Mouse (Mus musculus) kidney, embryonic 16.5 days (tissue): ENCODE results near the gene Car15. TPM values are rescaled to one million over a fixed set of nuclear protein-coding genes. Genes with fewer than 3 reads are reported as not detected.

Experiments used
- ATAC-seq: fragments of 200-750 bp; cut with Nextera tagmentation; 2 replicates; pipeline ENCODE4 v1.8.0; 2017; ENCODE audit warnings: moderate TSS enrichment; ENCODE audit not compliant: low FRiP score, low TSS enrichment
- H3K27ac ChIP-seq: fragments of 300-500 bp; sonication (generic); 2 replicates; pipeline ENCODE4 v1.5.1; 2014; ENCODE audit warnings: low read length
- H3K27me3 ChIP-seq: fragments of 300-500 bp; sonication (generic); 2 replicates; pipeline ENCODE4 v1.6.1; 2014; ENCODE audit warnings: low read length, control low read depth, mixed read lengths; ENCODE audit not compliant: insufficient read depth
- H3K36me3 ChIP-seq: fragments of 300-500 bp; sonication (generic); 2 replicates; pipeline ENCODE4 v1.6.1; 2014; ENCODE audit warnings: low read length, control low read depth, mixed read lengths; ENCODE audit not compliant: insufficient read depth
- H3K4me1 ChIP-seq: fragments of 300-500 bp; sonication (generic); 2 replicates; pipeline ENCODE4 v1.6.1; 2014; ENCODE audit warnings: low read length, control low read depth, mixed read lengths; ENCODE audit not compliant: insufficient read depth
- H3K4me2 ChIP-seq: fragments of 300-500 bp; sonication (generic); replicated peaks from 2 replicates; pipeline ENCODE4 v1.6.1; 2014; ENCODE audit warnings: low read depth, low read length
- H3K4me3 ChIP-seq: fragments of 300-500 bp; sonication (generic); 2 replicates; pipeline ENCODE4 v1.5.1; 2014; ENCODE audit warnings: mild to moderate bottlenecking, low read length
- H3K9ac ChIP-seq: fragments of 300-500 bp; sonication (generic); replicated peaks from 2 replicates; pipeline ENCODE4 v1.6.1; 2014; ENCODE audit warnings: low read length
- H3K9me3 ChIP-seq: fragments of 300-500 bp; sonication (generic); 2 replicates; pipeline ENCODE4 v1.6.1; 2016; ENCODE audit warnings: low read length, control low read depth
- WGBS: fragments of 180-500 bp; shearing (Covaris S2); extraction: QIAGEN DNeasy Blood & Tissue Kit; methylation state at CpG from one replicate; pipeline ENCODE4 v1.1.7; 2014; 5-methylcytosine and 5-hydroxymethylcytosine counted together
- polyA plus RNA-seq: library from polyadenylated mRNA; unstranded; fragments of >200 nt; fragmentation: Nextera tagmentation; extraction: Ambion mirVana; gene quantifications from 2 replicates; pipeline ENCODE4 v1.2.1, GENCODE M21; 2015

Gene Car15
- polyA plus RNA-seq, 1 experiment from 2014 or later = 48.6 TPM

DNA sequence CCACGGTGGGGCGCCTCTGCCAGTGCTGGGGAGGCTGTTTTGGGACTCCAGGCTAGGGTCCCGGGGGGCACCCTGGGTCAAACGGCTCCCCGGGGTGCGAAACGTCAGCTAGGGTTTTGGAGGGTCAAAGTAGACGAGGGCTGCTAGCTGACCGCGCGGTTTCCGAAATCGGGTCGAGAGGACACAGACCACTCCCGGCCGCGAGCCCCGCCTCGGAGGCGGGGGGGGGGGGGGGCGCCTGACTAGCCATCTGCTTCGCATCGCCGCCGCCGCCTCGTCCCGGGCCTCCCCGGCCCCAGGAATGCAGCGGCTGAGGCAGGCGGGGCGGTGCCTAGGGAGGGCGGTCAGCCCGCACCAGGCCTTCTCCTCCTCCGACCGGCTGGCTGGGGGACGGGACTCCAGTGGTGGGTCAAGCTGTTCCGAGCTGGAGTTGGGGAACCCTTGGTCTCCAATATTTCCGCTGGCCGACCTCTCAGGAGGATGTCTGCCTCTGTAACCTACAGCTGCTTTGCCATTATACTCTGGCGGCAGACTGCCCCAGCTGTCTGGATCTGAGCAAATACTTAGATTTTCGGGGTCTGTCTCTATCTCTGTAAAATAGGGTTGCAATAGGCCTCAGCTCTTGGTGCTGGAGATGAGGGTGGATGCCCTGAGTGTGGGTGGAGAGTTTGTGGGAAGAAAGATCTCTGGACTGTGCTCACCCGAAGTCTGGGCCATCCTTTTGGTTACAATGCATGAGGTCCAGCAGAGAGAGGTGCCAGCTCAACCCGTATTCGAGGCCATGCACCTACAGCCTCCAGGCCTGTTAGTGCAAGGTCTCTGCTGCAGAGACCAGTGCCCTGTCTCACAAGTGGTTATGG is 39.6 kb downstream of the Car15 start:
- peak; percentile 84 for ATAC-seq
- 3% methylated on average over 38 of the region's 45 CpGs for WGBS
- Histone ChIP-seq H3K4me2 (peak overlapping the region; percentile 81), H3K4me3 (peak overlapping the region; percentile 65), H3K27ac (peak overlapping the region; percentile 95), H3K9ac (peak overlapping the region; percentile 89), H3K36me3 (0 out of 2 replicates have a peak, but pooled peaks cover 5% of the 10 kb centered on the region), H3K9me3 (no peaks in the 10 kb centered on the region), H3K27me3 (peaks cover 55% of the 10 kb centered on the region), H3K4me1 (peaks cover 58% of the 10 kb centered on the region)

DNA sequence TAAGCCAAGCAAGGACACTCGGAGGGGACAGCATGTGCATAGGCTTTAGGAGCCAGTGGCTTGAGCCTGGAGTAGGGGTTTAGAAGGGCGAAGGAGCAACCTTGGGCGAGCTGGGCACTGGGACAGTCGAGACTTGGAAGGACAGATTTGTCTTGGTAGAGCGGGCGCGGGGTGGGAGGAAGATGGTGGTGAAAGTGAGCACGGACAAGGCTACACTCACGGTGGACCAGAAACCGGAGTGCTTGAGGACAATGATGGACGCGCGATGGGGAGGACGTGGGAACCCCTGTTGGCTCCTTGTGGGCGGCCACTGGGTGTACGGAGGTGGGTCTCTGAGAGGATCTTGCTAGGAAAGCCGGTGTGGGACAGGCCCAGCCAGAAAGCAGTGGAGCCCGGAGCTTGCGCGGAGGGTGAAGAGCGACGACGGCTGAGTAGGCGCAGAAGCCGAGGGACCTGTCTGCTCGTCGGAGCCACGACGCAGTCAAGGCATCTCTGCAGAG is 40.3 kb downstream of the Car15 start:
- H3K9me3 ChIP-seq = no peaks in the 10 kb centered on the region
- peak overlapping the region; percentile 89 for H3K9ac ChIP-seq
- peak overlapping the region; percentile 81 for H3K4me2 ChIP-seq
- WGBS = 1% methylated on average over 29 of the region's 29 CpGs
- peak overlapping the region; percentile 95 for H3K27ac ChIP-seq
- peaks cover 48% of the 10 kb centered on the region for H3K27me3 ChIP-seq
- H3K36me3 ChIP-seq = no peaks in the 10 kb centered on the region
- peaks cover 51% of the 10 kb centered on the region for H3K4me1 ChIP-seq
- peak; percentile 12; the same call in 1 of the 2 replicates for ATAC-seq
- peak overlapping the region; percentile 65 for H3K4me3 ChIP-seq

DNA sequence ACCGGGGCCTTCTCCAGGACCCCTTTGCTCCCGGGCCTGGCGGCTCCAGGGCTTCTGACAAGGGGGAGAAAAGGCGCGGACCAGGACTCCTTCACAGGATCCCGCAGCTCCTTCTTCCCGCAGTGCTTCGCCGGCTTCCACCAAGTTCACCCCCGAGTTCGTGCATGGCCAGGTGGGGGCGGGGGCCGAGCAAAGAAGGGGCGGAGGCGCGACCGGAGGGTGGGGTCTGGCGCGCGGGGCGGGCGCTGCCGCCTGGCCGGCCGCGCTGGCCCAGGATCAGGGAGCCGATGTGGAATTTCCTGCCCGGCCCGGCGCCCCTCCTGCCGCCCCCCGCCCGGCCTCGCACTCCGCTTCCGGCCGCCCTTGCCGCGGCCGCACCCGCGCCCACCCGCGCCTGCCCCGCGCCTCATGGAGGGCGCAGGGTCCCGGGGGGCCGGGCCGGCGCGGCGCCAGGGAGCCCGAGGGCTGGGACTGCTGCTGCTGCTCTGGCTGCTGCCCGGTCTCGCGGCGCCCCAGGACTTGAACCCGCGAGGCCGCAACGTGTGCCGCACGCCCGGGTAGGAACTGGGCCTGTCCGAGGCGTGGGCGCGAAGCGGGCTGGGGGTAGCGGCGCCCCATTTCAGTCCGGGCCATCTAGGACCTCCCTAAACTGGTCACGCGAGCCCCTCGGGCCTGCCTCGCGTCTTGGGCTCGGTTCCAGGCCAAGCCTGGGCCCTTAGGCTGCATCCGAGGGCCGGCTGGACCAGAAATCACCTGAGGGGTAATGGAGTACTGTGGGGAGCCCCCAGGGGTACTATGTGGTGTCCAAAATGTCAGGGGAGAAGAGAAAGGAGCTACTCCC is 41.0 kb downstream of the Car15 start, which contains the start of gene Scarf2:
Gene Scarf2 (plus strand): TSS at position 312 of the 841 bp plus-strand sequence.
- under 1% methylated on average over 58 of the region's 81 CpGs for WGBS
- Histone ChIP-seq H3K9me3 (no peaks in the 10 kb centered on the region), H3K4me1 (peaks cover 44% of the 10 kb centered on the region), H3K27ac (peak within 1 kb of the TSS; percentile 95), H3K27me3 (peaks cover 41% of the 10 kb centered on the region), H3K9ac (peak within 1 kb of the TSS; percentile 89), H3K4me3 (peak within 1 kb of the TSS; percentile 65), H3K4me2 (peak within 1 kb of the TSS; percentile 81), H3K36me3 (peaks cover 6% of the 10 kb centered on the region; the same call in 1 of the 2 replicates)
- ATAC-seq = peak; percentile 72

DNA sequence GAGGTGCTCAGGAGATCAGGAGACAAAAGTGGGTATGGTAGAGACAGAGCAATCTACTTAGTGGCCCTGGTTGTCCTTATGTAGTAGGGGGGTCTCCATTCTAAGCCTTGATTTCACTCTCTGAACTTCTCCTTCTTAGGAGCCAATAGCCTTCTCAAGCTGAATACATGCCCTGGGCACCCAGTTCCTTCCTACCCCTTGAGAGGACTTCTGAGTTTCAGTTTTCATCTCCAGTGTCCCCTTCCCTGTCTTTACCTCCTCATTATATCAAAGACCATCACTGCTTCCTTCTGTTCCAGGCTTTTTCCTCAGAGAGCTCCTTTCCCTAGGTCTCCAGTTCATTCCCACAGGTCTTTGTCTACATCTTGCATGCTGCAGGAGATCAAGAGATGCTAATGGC is 41.6 kb downstream of the Car15 start:
- no peaks in the 10 kb centered on the region for H3K9me3 ChIP-seq
- peak overlapping the region; percentile 65 for H3K4me3 ChIP-seq
- ATAC-seq = no peak
- peaks cover 40% of the 10 kb centered on the region for H3K4me1 ChIP-seq
- H3K4me2 ChIP-seq = peak overlapping the region; percentile 81
- H3K9ac ChIP-seq = peak overlapping the region; percentile 89
- peaks cover 8% of the 10 kb centered on the region; the same call in 1 of the 2 replicates for H3K36me3 ChIP-seq
- H3K27ac ChIP-seq = peak overlapping the region; percentile 87
- peaks cover 34% of the 10 kb centered on the region for H3K27me3 ChIP-seq

GRCm38 (mm10) chr16:17795643-17796042 is 42.5 kb downstream of the Car15 start:
- Histone ChIP-seq H3K9ac (no peak overlapping the region), H3K27ac (no peak overlapping the region), H3K4me3 (no peak overlapping the region), H3K4me1 (peaks cover 40% of the 10 kb centered on the region), H3K4me2 (no peak overlapping the region), H3K9me3 (no peaks in the 10 kb centered on the region), H3K27me3 (peaks cover 28% of the 10 kb centered on the region), H3K36me3 (peaks cover 8% of the 10 kb centered on the region; the same call in 1 of the 2 replicates)
- ATAC-seq = no peak
- WGBS = 88% methylated on average over 5 of the region's 5 CpGs

- WGBS = 94% methylated on average over 4 of the region's 4 CpGs
- Histone ChIP-seq H3K36me3 (peaks cover 14% of the 10 kb centered on the region; the same call in 1 of the 2 replicates), H3K9me3 (no peaks in the 10 kb centered on the region), H3K27me3 (peaks cover 15% of the 10 kb centered on the region), H3K4me1 (peaks cover 29% of the 10 kb centered on the region), H3K4me3 (no peak overlapping the region), H3K27ac (no peak overlapping the region), H3K4me2 (no peak overlapping the region), H3K9ac (no peak overlapping the region)
- ATAC-seq = no peak
These were observed 44.1 kb downstream of the Car15 start for GRCm38 (mm10) chr16:17794047-17794446.

DNA sequence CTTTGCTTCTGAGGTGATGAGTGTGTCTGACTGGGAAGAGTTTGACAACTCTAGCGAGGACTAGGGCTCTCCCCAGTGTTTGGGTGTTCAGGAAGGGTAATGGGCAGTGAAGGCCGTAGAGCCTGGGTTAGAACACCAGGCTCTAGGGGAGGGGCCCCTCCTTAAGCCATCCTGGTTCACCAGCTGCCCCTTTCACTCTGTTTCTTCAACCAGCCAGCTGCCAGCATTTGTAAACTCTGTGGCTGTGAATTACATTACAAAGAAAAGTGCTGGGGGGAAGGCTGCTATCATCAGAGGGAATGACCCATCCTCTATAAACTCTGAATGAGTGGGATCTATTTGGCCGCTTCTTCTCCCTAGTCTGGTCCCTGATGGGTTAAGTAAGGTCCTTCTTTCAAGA is 45.4 kb downstream of the Car15 start:
- ATAC-seq = no peak
- 77% methylated on average over 3 of the region's 3 CpGs for WGBS
- no peak overlapping the region for H3K9ac ChIP-seq
- no peaks in the 10 kb centered on the region for H3K9me3 ChIP-seq
- no peak overlapping the region for H3K27ac ChIP-seq
- peaks cover 8% of the 10 kb centered on the region; the same call in 1 of the 2 replicates for H3K27me3 ChIP-seq
- H3K4me3 ChIP-seq = no peak overlapping the region
- H3K36me3 ChIP-seq = peaks cover 16% of the 10 kb centered on the region; the same call in 1 of the 2 replicates
- peaks cover 16% of the 10 kb centered on the region for H3K4me1 ChIP-seq
- no peak overlapping the region for H3K4me2 ChIP-seq

DNA sequence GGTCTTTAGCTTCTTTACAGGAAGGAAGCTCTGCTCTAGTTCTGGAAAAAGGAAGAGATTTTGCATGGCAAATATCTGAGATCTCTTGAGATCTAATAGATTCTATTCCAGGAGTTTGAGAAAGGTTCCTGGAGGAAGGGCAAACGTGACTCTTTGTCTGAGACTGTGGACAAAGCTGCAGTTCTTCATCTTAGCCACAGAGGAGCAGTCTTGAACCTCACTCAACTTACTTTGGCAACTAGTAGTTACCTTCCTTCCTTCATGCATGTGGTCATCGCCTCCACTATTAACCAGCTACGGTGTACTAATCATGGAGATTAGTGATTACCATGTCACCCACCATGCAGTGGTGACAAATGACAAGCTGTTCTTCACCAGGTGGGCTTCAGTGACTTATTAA is 52.8 kb downstream of the Car15 start:
- H3K4me3 ChIP-seq = no peak overlapping the region
- H3K9me3 ChIP-seq = no peaks in the 10 kb centered on the region
- no peak for ATAC-seq
- no peaks in the 10 kb centered on the region for H3K4me1 ChIP-seq
- no peaks in the 10 kb centered on the region for H3K27me3 ChIP-seq
- no peak overlapping the region for H3K27ac ChIP-seq
- peaks cover 30% of the 10 kb centered on the region for H3K36me3 ChIP-seq
- H3K4me2 ChIP-seq = no peak overlapping the region
- no peak overlapping the region for H3K9ac ChIP-seq
- WGBS = 59% methylated on average over 3 of the region's 3 CpGs
